Mouse (Mus musculus) heart, postnatal 0 days (tissue): ENCODE results near the gene Ccdc96.

Experiments used
- CTCF ChIP-seq: IDR thresholded peaks from 2 replicates; pipeline ENCODE4 v1.5.1; 2016; ENCODE audit warnings: antibody characterized with exemption, control low read depth, low read depth
- EP300 ChIP-seq: IDR thresholded peaks from 2 replicates; pipeline ENCODE4 v1.6.1; 2016; ENCODE audit warnings: antibody characterized with exemption, low read depth

- TF ChIP-seq EP300: no peak
- TF ChIP-seq CTCF: no peak
Observed at GRCm38 (mm10) chr5:36460712-36461111, 23.7 kb upstream of the Ccdc96 start.
